Mouse (Mus musculus): ENCODE results near the gene Clstn2. TPM values are rescaled to one million over a fixed set of nuclear protein-coding genes. Genes with fewer than 3 reads are reported as not detected.

Clstn2 gene
- 0.12 and 0.22 TPM in 2 replicates for polyA plus RNA-seq (2015; fragmentation: Nextera tagmentation; extraction: Ambion mirVana)

GRCm38 (mm10) chr9:98032573-98033272 lies at the start of gene Clstn2:
Clstn2 (minus strand) TSS chr9:98033181.

